Mouse (Mus musculus) left cerebral cortex, adult 2 months (tissue): Measurements from ENCODE around the gene Fbxo39. TPM values are rescaled to one million over a fixed set of nuclear protein-coding genes. Genes with fewer than 3 reads are reported as not detected.

Source experiments
- DNase-seq, 2 experiments: peaks; one replicate each; pipeline ENCODE4 v3.0.0; 2021 to 2022; ENCODE audit warnings: low spot score in 2 of 2, mixed read lengths in 1 of 2; ENCODE audit errors: extremely low spot score in 1 of 2
- H3K27ac ChIP-seq: fragments of 200-600 bp; 2 replicates; pipeline ENCODE4 v1.8.1; 2022
- H3K4me3 ChIP-seq: fragments of 200-600 bp; 2 replicates; pipeline ENCODE4 v1.8.1; 2022
- CTCF ChIP-seq: fragments of 200-600 bp; IDR thresholded peaks from 2 replicates; pipeline ENCODE4 v1.8.1; 2022; ENCODE audit warnings: antibody characterized with exemption, mild to moderate bottlenecking, moderate library complexity
- intact Hi-C: fragments of 180-260 bp; cut with DNase I; formaldehyde crosslinking; loops from one replicate; pipeline ENCODE4 v1.15.1; 2025
- long read RNA-seq, 2 experiments: library from polyadenylated mRNA; stranded (forward); transcript quantifications; one replicate each; pipeline ENCODE4 v2.0.0; 2021; ENCODE audit warnings: borderline mapping rate in 2 of 2
- total RNA-seq, 2 experiments: library from RNA; stranded (reverse); gene quantifications; 2 replicates each; pipeline ENCODE4 v1.2.3; 2021

Gene Fbxo39
- total RNA-seq, result not detected
- long read RNA-seq, experiment 1, result 0 reads
- long read RNA-seq, experiment 2, result 0 reads

- DNase-seq, result peak; percentile 37 to 69
- no peak within 1 kb of the TSS for H3K27ac ChIP-seq
- peak within 1 kb of the TSS; percentile 41 for H3K4me3 ChIP-seq
- intact Hi-C loops, result no loop called here
- no peak for TF ChIP-seq CTCF
These were observed at the start of gene Fbxo39 for GRCm38 (mm10) chr11:72314151-72314895. TSS of gene Fbxo39 (plus strand) at chr11:72314444.

- no peak for TF ChIP-seq CTCF
- intact Hi-C loops, result no loop called here
- H3K4me3 ChIP-seq, result peak overlapping the region; percentile 42
- DNase-seq, result peak; percentile 41 to 47
- H3K27ac ChIP-seq, result peak overlapping the region; percentile 60
These were observed 48.8 kb upstream of the Fbxo39 start for GRCm38 (mm10) chr11:72265483-72265882.

GRCm38 (mm10) chr11:72266207-72266959 is 47.9 kb upstream of the Fbxo39 start:
- Histone ChIP-seq H3K4me3 (peak overlapping the region; percentile 42), H3K27ac (peak overlapping the region; percentile 60)
- intact Hi-C loops, result loop anchor here (1.0 kb wide), 1 partner anchor 41 kb away; no protein-coding TSS in a partner anchor
- peak; percentile 51 to 56 for DNase-seq
- peak; percentile 56 for TF ChIP-seq CTCF

GRCm38 (mm10) chr11:72266960-72267560 is 47.2 kb upstream of the Fbxo39 start, which contains the start of gene Slc13a5:
TSS of gene Slc13a5 (minus strand) at chr11:72267222.
- DNase-seq, result no peak
- H3K27ac ChIP-seq, result peak within 1 kb of the TSS; percentile 60
- TF ChIP-seq CTCF, result no peak
- intact Hi-C loops, result loop anchor here (1.0 kb wide), 1 partner anchor 42 kb away; no protein-coding TSS in a partner anchor
- peak within 1 kb of the TSS; percentile 42 for H3K4me3 ChIP-seq

GRCm38 (mm10) chr11:72271761-72272160 is 42.5 kb upstream of the Fbxo39 start:
- no peak overlapping the region for H3K4me3 ChIP-seq
- intact Hi-C loops, result no loop called here
- H3K27ac ChIP-seq, result no peak overlapping the region
- TF ChIP-seq CTCF, result no peak
- no peak for DNase-seq

- no peak for TF ChIP-seq CTCF
- H3K4me3 ChIP-seq, result no peak overlapping the region
- intact Hi-C loops, result no loop called here
- H3K27ac ChIP-seq, result no peak overlapping the region
- DNase-seq, result no peak
These were observed 40.9 kb upstream of the Fbxo39 start for GRCm38 (mm10) chr11:72273341-72273740.

- intact Hi-C loops, result no loop called here
- no peak overlapping the region for H3K27ac ChIP-seq
- H3K4me3 ChIP-seq, result no peak overlapping the region
- TF ChIP-seq CTCF, result no peak
- no peak for DNase-seq
These were observed 32.9 kb upstream of the Fbxo39 start for GRCm38 (mm10) chr11:72281143-72281851.

- Histone ChIP-seq H3K4me3 (no peak overlapping the region), H3K27ac (no peak overlapping the region)
- intact Hi-C loops, result no loop called here
- no peak for DNase-seq
- TF ChIP-seq CTCF, result no peak
These were observed 32.3 kb upstream of the Fbxo39 start for GRCm38 (mm10) chr11:72281852-72282400.

GRCm38 (mm10) chr11:72283486-72284224 is 30.6 kb upstream of the Fbxo39 start:
- TF ChIP-seq CTCF, result no peak
- no peak for DNase-seq
- Histone ChIP-seq H3K27ac (no peak overlapping the region), H3K4me3 (no peak overlapping the region)
- intact Hi-C loops, result no loop called here

GRCm38 (mm10) chr11:72284532-72285182 is 29.6 kb upstream of the Fbxo39 start:
- peak overlapping the region; percentile 12; the same call in 1 of the 2 replicates for H3K27ac ChIP-seq
- TF ChIP-seq CTCF, result no peak
- DNase-seq, result no peak

More at GRCm38 (mm10) chr11:72284532-72285182, 29.6 kb upstream of the Fbxo39 start:
- H3K4me3 ChIP-seq, result no peak overlapping the region
- intact Hi-C loops, result no loop called here
